Mouse (Mus musculus) embryonic facial prominence, embryonic 10.5 days (tissue): ENCODE data around the gene Aacs. TPM values are rescaled to one million over a fixed set of nuclear protein-coding genes. Genes with fewer than 3 reads are reported as not detected.

Source experiments
- microRNA-seq: library from miRNA; unstranded; fragments of <30 nt; microRNA quantifications from one replicate; pipeline ENCODE4, GENCODE M21; 2017
- polyA plus RNA-seq: library from polyadenylated mRNA; unstranded; fragments of >200 nt; fragmentation: Nextera tagmentation; extraction: Ambion mirVana; gene quantifications from 2 replicates; pipeline ENCODE4 v1.2.1, GENCODE M21; 2016

Gene Aacs
- polyA plus RNA-seq, 1 experiment from 2014 or later = 51.2 TPM

Small RNAs within 50 kb of the gene (microRNA-seq; reads per million reads assigned to microRNA genes)
- gene Gm27551 = not detected

Other genes with a start within 250 kb of the Aacs start
- 43.2 and 47.3 TPM in 2 replicates for gene Scarb1, start 134.7 kb upstream of the Aacs start, polyA plus RNA-seq
- 0.53 and 0.60 TPM in 2 replicates for gene Gm10382, start 86.5 kb upstream of the Aacs start, polyA plus RNA-seq
- gene Ubc, start 85.6 kb upstream of the Aacs start, polyA plus RNA-seq = 957 and 988 TPM in 2 replicates
- 24.1 and 24.2 TPM in 2 replicates for gene Dhx37, start 41.7 kb upstream of the Aacs start, polyA plus RNA-seq
- gene Bri3bp, start 34.2 kb upstream of the Aacs start, polyA plus RNA-seq = 50.9 and 52.2 TPM in 2 replicates
- 0.23 and 0.34 TPM in 2 replicates for gene Tmem132b, start 56.0 kb downstream of the Aacs start, polyA plus RNA-seq